Mouse (Mus musculus): ENCODE results near the gene Usp24. TPM values are rescaled to one million over a fixed set of nuclear protein-coding genes. Genes with fewer than 3 reads are reported as not detected.
A peak's percentile ranks its signal among the peaks of the same experiment; 100 is the strongest.

Usp24 gene
- 6.7 and 8.7 TPM in 2 replicates for polyA plus RNA-seq (2016; fragmentation: Nextera tagmentation; extraction: Ambion mirVana)

GRCm38 (mm10) chr4:106315921-106316350, at the start of gene Usp24:
Gene Usp24 (plus strand): TSS chr4:106316213.
- under 1% methylated on average over 54 of the region's 60 CpGs for WGBS
- Histone ChIP-seq H3K9me3 (no peaks in the 10 kb centered on the region), H3K4me1 (peaks cover 36% of the 10 kb centered on the region), H3K27ac (peak within 1 kb of the TSS; percentile 100), H3K4me3 (peak within 1 kb of the TSS; percentile 98), H3K27me3 (ENCODE audit: insufficient read depth, poor library complexity, severe bottlenecking) (no peaks in the 10 kb centered on the region), H3K36me3 (no peaks in the 10 kb centered on the region)
- DNase-seq (ENCODE audit: low spot score), result peak; percentile 85

- H3K27me3 ChIP-seq (ENCODE audit: insufficient read depth, poor library complexity, severe bottlenecking), result no peaks in the 10 kb centered on the region
- DNase-seq (ENCODE audit: low spot score), result no peak
- no peak overlapping the region for H3K4me3 ChIP-seq
- H3K27ac ChIP-seq, result no peak overlapping the region
- no peaks in the 10 kb centered on the region for H3K9me3 ChIP-seq
- 76% methylated on average over 2 of the region's 2 CpGs for WGBS
- no peaks in the 10 kb centered on the region for H3K36me3 ChIP-seq
- peaks cover 15% of the 10 kb centered on the region for H3K4me1 ChIP-seq
Observed at GRCm38 (mm10) chr4:106276937-106277336, 39.1 kb upstream of the Usp24 start.

GRCm38 (mm10) chr4:106279177-106279576, 36.8 kb upstream of the Usp24 start:
- Histone ChIP-seq H3K9me3 (no peaks in the 10 kb centered on the region), H3K36me3 (no peaks in the 10 kb centered on the region), H3K4me1 (peaks cover 20% of the 10 kb centered on the region), H3K27me3 (ENCODE audit: insufficient read depth, poor library complexity, severe bottlenecking) (no peaks in the 10 kb centered on the region), H3K27ac (no peak overlapping the region), H3K4me3 (no peak overlapping the region)
- 20% methylated on average over 4 of the region's 4 CpGs for WGBS
- no peak for DNase-seq (ENCODE audit: low spot score)

GRCm38 (mm10) chr4:106281128-106281491, 34.9 kb upstream of the Usp24 start:
- peaks cover 20% of the 10 kb centered on the region for H3K4me1 ChIP-seq
- no peak overlapping the region for H3K27ac ChIP-seq
- no peaks in the 10 kb centered on the region for H3K27me3 ChIP-seq (ENCODE audit: insufficient read depth, poor library complexity, severe bottlenecking)
- H3K9me3 ChIP-seq, result no peaks in the 10 kb centered on the region
- H3K36me3 ChIP-seq, result no peaks in the 10 kb centered on the region
- WGBS, result 78% methylated on average over 2 of the region's 2 CpGs
- H3K4me3 ChIP-seq, result no peak overlapping the region
- no peak for DNase-seq (ENCODE audit: low spot score)

- Histone ChIP-seq H3K4me1 (peaks cover 20% of the 10 kb centered on the region), H3K27me3 (ENCODE audit: insufficient read depth, poor library complexity, severe bottlenecking) (no peaks in the 10 kb centered on the region), H3K36me3 (no peaks in the 10 kb centered on the region), H3K4me3 (no peak overlapping the region), H3K27ac (no peak overlapping the region), H3K9me3 (no peaks in the 10 kb centered on the region)
- 55% methylated on average over 8 of the region's 8 CpGs for WGBS
- no peak for DNase-seq (ENCODE audit: low spot score)
Observed at GRCm38 (mm10) chr4:106281492-106282122, 34.4 kb upstream of the Usp24 start.

GRCm38 (mm10) chr4:106282123-106282510, 33.9 kb upstream of the Usp24 start:
- WGBS, result 74% methylated on average over 3 of the region's 3 CpGs
- no peak for DNase-seq (ENCODE audit: low spot score)
- Histone ChIP-seq H3K9me3 (no peaks in the 10 kb centered on the region), H3K36me3 (no peaks in the 10 kb centered on the region), H3K27ac (no peak overlapping the region), H3K4me1 (peaks cover 25% of the 10 kb centered on the region), H3K27me3 (ENCODE audit: insufficient read depth, poor library complexity, severe bottlenecking) (no peaks in the 10 kb centered on the region), H3K4me3 (no peak overlapping the region)

- no peaks in the 10 kb centered on the region for H3K27me3 ChIP-seq (ENCODE audit: insufficient read depth, poor library complexity, severe bottlenecking)
- no peaks in the 10 kb centered on the region for H3K9me3 ChIP-seq
- DNase-seq (ENCODE audit: low spot score), result no peak
- no peak overlapping the region for H3K4me3 ChIP-seq
- WGBS, result 56% methylated on average over 4 of the region's 4 CpGs
- H3K4me1 ChIP-seq, result peaks cover 10% of the 10 kb centered on the region
- H3K27ac ChIP-seq, result no peak overlapping the region
- no peaks in the 10 kb centered on the region for H3K36me3 ChIP-seq
Observed at GRCm38 (mm10) chr4:106286958-106287743, 28.9 kb upstream of the Usp24 start.

- no peaks in the 10 kb centered on the region for H3K27me3 ChIP-seq (ENCODE audit: insufficient read depth, poor library complexity, severe bottlenecking)
- no peaks in the 10 kb centered on the region for H3K36me3 ChIP-seq
- H3K9me3 ChIP-seq, result no peaks in the 10 kb centered on the region
- peaks cover 10% of the 10 kb centered on the region; the same call in 1 of the 2 replicates for H3K4me1 ChIP-seq
- no peak overlapping the region for H3K27ac ChIP-seq
- WGBS, result 85% methylated on average over 2 of the region's 2 CpGs
- no peak for DNase-seq (ENCODE audit: low spot score)
- H3K4me3 ChIP-seq, result no peak overlapping the region
Observed at GRCm38 (mm10) chr4:106290201-106290600, 25.8 kb upstream of the Usp24 start.

- H3K27me3 ChIP-seq (ENCODE audit: insufficient read depth, poor library complexity, severe bottlenecking), result no peaks in the 10 kb centered on the region
- no peaks in the 10 kb centered on the region for H3K36me3 ChIP-seq
- no peak for DNase-seq (ENCODE audit: low spot score)
- no peak overlapping the region for H3K4me3 ChIP-seq
- WGBS, result 85% methylated on average over 4 of the region's 4 CpGs
- H3K4me1 ChIP-seq, result 0 out of 2 replicates have a peak, but pooled peaks cover 2% of the 10 kb centered on the region
- H3K9me3 ChIP-seq, result no peaks in the 10 kb centered on the region
- H3K27ac ChIP-seq, result no peak overlapping the region
Observed at GRCm38 (mm10) chr4:106292823-106293222, 23.2 kb upstream of the Usp24 start.

- 74% methylated on average over 6 of the region's 6 CpGs for WGBS
- Histone ChIP-seq H3K27ac (no peak overlapping the region), H3K27me3 (ENCODE audit: insufficient read depth, poor library complexity, severe bottlenecking) (no peaks in the 10 kb centered on the region), H3K4me3 (no peak overlapping the region), H3K36me3 (no peaks in the 10 kb centered on the region), H3K9me3 (no peaks in the 10 kb centered on the region), H3K4me1 (0 out of 2 replicates have a peak, but pooled peaks cover 2% of the 10 kb centered on the region)
- no peak for DNase-seq (ENCODE audit: low spot score)
Observed at GRCm38 (mm10) chr4:106293378-106294090, 22.5 kb upstream of the Usp24 start.

GRCm38 (mm10) chr4:106295696-106296095, 20.3 kb upstream of the Usp24 start:
- H3K36me3 ChIP-seq, result no peaks in the 10 kb centered on the region
- 64% methylated on average over 4 of the region's 4 CpGs for WGBS
- DNase-seq (ENCODE audit: low spot score), result peak; percentile 61

GRCm38 (mm10) chr4:106296412-106297086, 19.5 kb upstream of the Usp24 start:
- Histone ChIP-seq H3K36me3 (no peaks in the 10 kb centered on the region), H3K27me3 (ENCODE audit: insufficient read depth, poor library complexity, severe bottlenecking) (no peaks in the 10 kb centered on the region), H3K4me3 (no peak overlapping the region), H3K9me3 (no peaks in the 10 kb centered on the region), H3K4me1 (0 out of 2 replicates have a peak, but pooled peaks cover 2% of the 10 kb centered on the region), H3K27ac (no peak overlapping the region)
- 79% methylated on average over 7 of the region's 7 CpGs for WGBS
- peak; percentile 60 for DNase-seq (ENCODE audit: low spot score)

More at GRCm38 (mm10) chr4:106295696-106296095, 20.3 kb upstream of the Usp24 start:
- no peaks in the 10 kb centered on the region for H3K9me3 ChIP-seq
- 0 out of 2 replicates have a peak, but pooled peaks cover 2% of the 10 kb centered on the region for H3K4me1 ChIP-seq
- no peak overlapping the region for H3K27ac ChIP-seq
- no peak overlapping the region for H3K4me3 ChIP-seq
- H3K27me3 ChIP-seq (ENCODE audit: insufficient read depth, poor library complexity, severe bottlenecking), result no peaks in the 10 kb centered on the region

Data from heart, embryonic 10.5 days (tissue).